Mouse (Mus musculus): ENCODE data around the gene Spata25. TPM values are rescaled to one million over a fixed set of nuclear protein-coding genes. Genes with fewer than 3 reads are reported as not detected.

Spata25 gene
- polyA plus RNA-seq, 1 experiment: 0.40 TPM

GRCm38 (mm10) chr2:164794293-164794692, 34.0 kb downstream of the Spata25 start:
- Histone ChIP-seq H3K4me2 (ENCODE audit: low read depth) (no peak overlapping the region), H3K36me3 (ENCODE audit: control insufficient read depth, insufficient read depth) (peaks cover 21% of the 10 kb centered on the region), H3K4me3 (no peak overlapping the region), H3K27me3 (ENCODE audit: control insufficient read depth, insufficient read depth, insufficient read length) (no peaks in the 10 kb centered on the region), H3K79me2 (ENCODE audit: control insufficient read depth, insufficient read depth) (no peaks in the 10 kb centered on the region), H3ac (ENCODE audit: control insufficient read depth, insufficient read length) (no peak overlapping the region)
- peak; percentile 44 for TF ChIP-seq POLR2AphosphoS2 (IDR thresholded peaks at IDR 0.05; ENCODE audit: insufficient read length, low read depth)
- no peak for TF ChIP-seq REST (IDR thresholded peaks at IDR 0.05; ENCODE audit: insufficient read depth, insufficient read length)

- H3K36me3 ChIP-seq (ENCODE audit: control insufficient read depth, insufficient read depth): peaks cover 25% of the 10 kb centered on the region
- H3K4me3 ChIP-seq: no peak overlapping the region
- no peak for TF ChIP-seq MAX (IDR thresholded peaks at IDR 0.05; ENCODE audit: low read depth)
- no peak for TF ChIP-seq CEBPB (IDR thresholded peaks at IDR 0.05; ENCODE audit: insufficient read depth, poor library complexity, severe bottlenecking)
- TF ChIP-seq TCF3 (IDR thresholded peaks at IDR 0.05; ENCODE audit: insufficient read length, low read depth): no peak
- no peak for TF ChIP-seq E2F4 (IDR thresholded peaks at IDR 0.05; ENCODE audit: insufficient read depth)
- no peak for TF ChIP-seq USF1 (IDR thresholded peaks at IDR 0.05; ENCODE audit: low read depth)
- TF ChIP-seq MYOG (IDR thresholded peaks at IDR 0.05; ENCODE audit: control insufficient read depth in 1 of 3, insufficient read depth in 1 of 3, insufficient read length in 2 of 3, low read depth in 2 of 3): no peak
- TF ChIP-seq REST (IDR thresholded peaks at IDR 0.05; ENCODE audit: insufficient read depth, insufficient read length): no peak
- no peak for TF ChIP-seq TCF12 (IDR thresholded peaks at IDR 0.05; ENCODE audit: insufficient read depth, poor library complexity, severe bottlenecking)
- TF ChIP-seq POLR2A (IDR thresholded peaks at IDR 0.05; ENCODE audit: insufficient read length, low read depth): no peak
- TF ChIP-seq SRF (IDR thresholded peaks at IDR 0.05; ENCODE audit: control insufficient read depth, insufficient read length, low read depth): no peak
- TF ChIP-seq MYOD1 (IDR thresholded peaks at IDR 0.05; ENCODE audit: control insufficient read depth in 1 of 3, insufficient read length in 2 of 3, low read depth in 2 of 3): no peak
- no peak for TF ChIP-seq POLR2AphosphoS2 (IDR thresholded peaks at IDR 0.05; ENCODE audit: insufficient read length, low read depth)
Observed at GRCm38 (mm10) chr2:164793772-164794171, 34.6 kb downstream of the Spata25 start.

GRCm38 (mm10) chr2:164793236-164793635, 35.1 kb downstream of the Spata25 start:
- peaks cover 30% of the 10 kb centered on the region for H3K36me3 ChIP-seq (ENCODE audit: control insufficient read depth, insufficient read depth)
- no peaks in the 10 kb centered on the region for H3K79me2 ChIP-seq (ENCODE audit: control insufficient read depth, insufficient read depth)
- H3K4me3 ChIP-seq: no peak overlapping the region
- no peak overlapping the region for H3K4me2 ChIP-seq (ENCODE audit: low read depth)
- TF ChIP-seq POLR2AphosphoS2 (IDR thresholded peaks at IDR 0.05; ENCODE audit: insufficient read length, low read depth): peak; percentile 43
- TF ChIP-seq MAX (IDR thresholded peaks at IDR 0.05; ENCODE audit: low read depth): no peak
- no peak overlapping the region for H3ac ChIP-seq (ENCODE audit: control insufficient read depth, insufficient read length)
- H3K27me3 ChIP-seq (ENCODE audit: control insufficient read depth, insufficient read depth, insufficient read length): no peaks in the 10 kb centered on the region

More at GRCm38 (mm10) chr2:164793772-164794171, 34.6 kb downstream of the Spata25 start:
- H3ac ChIP-seq (ENCODE audit: control insufficient read depth, insufficient read length): no peak overlapping the region
- no peak overlapping the region for H3K4me2 ChIP-seq (ENCODE audit: low read depth)
- H3K79me2 ChIP-seq (ENCODE audit: control insufficient read depth, insufficient read depth): no peaks in the 10 kb centered on the region
- H3K27me3 ChIP-seq (ENCODE audit: control insufficient read depth, insufficient read depth, insufficient read length): no peaks in the 10 kb centered on the region

- TF ChIP-seq POLR2AphosphoS2 (IDR thresholded peaks at IDR 0.05; ENCODE audit: insufficient read length, low read depth) (peak; percentile 24), USF1 (IDR thresholded peaks at IDR 0.05; ENCODE audit: low read depth) (no peak)
- no peak overlapping the region for H3ac ChIP-seq (ENCODE audit: control insufficient read depth, insufficient read length)
- no peak overlapping the region for H3K4me3 ChIP-seq
- H3K36me3 ChIP-seq (ENCODE audit: control insufficient read depth, insufficient read depth): peaks cover 28% of the 10 kb centered on the region
- no peaks in the 10 kb centered on the region for H3K79me2 ChIP-seq (ENCODE audit: control insufficient read depth, insufficient read depth)
- H3K27me3 ChIP-seq (ENCODE audit: control insufficient read depth, insufficient read depth, insufficient read length): no peaks in the 10 kb centered on the region
- H3K4me2 ChIP-seq (ENCODE audit: low read depth): no peak overlapping the region
Observed at GRCm38 (mm10) chr2:164792400-164793190, 35.7 kb downstream of the Spata25 start.

- no peak overlapping the region for H3ac ChIP-seq (ENCODE audit: control insufficient read depth, insufficient read length)
- H3K4me2 ChIP-seq (ENCODE audit: low read depth): no peak overlapping the region
- TF ChIP-seq MYOD1 (IDR thresholded peaks at IDR 0.05; ENCODE audit: control insufficient read depth in 1 of 3, insufficient read length in 2 of 3, low read depth in 2 of 3): no peak
- no peak for TF ChIP-seq TCF3 (IDR thresholded peaks at IDR 0.05; ENCODE audit: insufficient read length, low read depth)
- no peak for TF ChIP-seq REST (IDR thresholded peaks at IDR 0.05; ENCODE audit: insufficient read depth, insufficient read length)
Observed at GRCm38 (mm10) chr2:164791841-164792261, 36.5 kb downstream of the Spata25 start.

GRCm38 (mm10) chr2:164790451-164790850, 37.9 kb downstream of the Spata25 start:
- H3K79me2 ChIP-seq (ENCODE audit: control insufficient read depth, insufficient read depth): no peaks in the 10 kb centered on the region
- H3K27me3 ChIP-seq (ENCODE audit: control insufficient read depth, insufficient read depth, insufficient read length): no peaks in the 10 kb centered on the region
- TF ChIP-seq USF1 (IDR thresholded peaks at IDR 0.05; ENCODE audit: low read depth) (no peak), MAX (IDR thresholded peaks at IDR 0.05; ENCODE audit: low read depth) (no peak), CEBPB (IDR thresholded peaks at IDR 0.05; ENCODE audit: insufficient read depth, poor library complexity, severe bottlenecking) (no peak), TCF12 (IDR thresholded peaks at IDR 0.05; ENCODE audit: insufficient read depth, poor library complexity, severe bottlenecking) (no peak), E2F4 (IDR thresholded peaks at IDR 0.05; ENCODE audit: insufficient read depth) (no peak)
- no peak overlapping the region for H3K4me2 ChIP-seq (ENCODE audit: low read depth)
- H3ac ChIP-seq (ENCODE audit: control insufficient read depth, insufficient read length): no peak overlapping the region
- H3K36me3 ChIP-seq (ENCODE audit: control insufficient read depth, insufficient read depth): peaks cover 18% of the 10 kb centered on the region
- H3K4me3 ChIP-seq: no peak overlapping the region

More at GRCm38 (mm10) chr2:164791841-164792261, 36.5 kb downstream of the Spata25 start:
- Histone ChIP-seq H3K36me3 (ENCODE audit: control insufficient read depth, insufficient read depth) (peaks cover 28% of the 10 kb centered on the region), H3K79me2 (ENCODE audit: control insufficient read depth, insufficient read depth) (no peaks in the 10 kb centered on the region), H3K27me3 (ENCODE audit: control insufficient read depth, insufficient read depth, insufficient read length) (no peaks in the 10 kb centered on the region), H3K4me3 (no peak overlapping the region)
